Mouse (Mus musculus): ENCODE results near the gene Bbx.

- TF ChIP-seq EP300 (IDR thresholded peaks at IDR 0.05; ENCODE audit: low read depth) (no peak), CTCF (IDR thresholded peaks at IDR 0.05; ENCODE audit: low read depth) (no peak)
Observed at GRCm38 (mm10) chr16:50192626-50193025, 239.6 kb downstream of the Bbx start.

Data from liver, embryonic 14.5 days (tissue).